Mouse (Mus musculus): ENCODE measurements around the gene Kirrel3. TPM values are rescaled to one million over a fixed set of nuclear protein-coding genes. Genes with fewer than 3 reads are reported as not detected.

Gene Kirrel3
- polyA plus RNA-seq, 1 experiment from 2014 or later = 2.2 TPM

DNA sequence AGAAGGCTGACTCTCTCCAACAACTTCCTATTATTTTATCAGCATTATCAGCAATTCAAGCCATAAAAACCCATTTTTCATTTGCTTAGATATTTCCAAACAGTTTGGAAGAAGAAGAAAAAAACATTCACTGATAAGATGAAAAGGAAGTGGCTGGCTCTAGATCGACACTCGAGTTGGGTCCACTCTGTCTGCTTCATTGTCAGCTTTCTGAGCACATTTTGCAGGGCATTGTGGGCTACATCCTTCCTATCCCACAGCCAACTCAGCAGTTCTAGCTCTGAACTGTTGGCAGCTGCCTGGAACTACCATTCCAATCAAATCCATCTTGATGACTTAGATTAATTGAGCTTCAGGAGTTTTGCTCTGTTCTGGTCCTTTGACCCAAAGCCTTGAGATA, 40.0 kb downstream of the Kirrel3 start:
- no peak overlapping the region for H3K4me3 ChIP-seq
- H3K4me1 ChIP-seq = 0 out of 2 replicates have a peak, but pooled peaks cover 5% of the 10 kb centered on the region
- no peaks in the 10 kb centered on the region for H3K9me3 ChIP-seq (replicated peaks)
- 80% methylated on average over 2 of the region's 2 CpGs for WGBS
- no peak for DNase-seq (ENCODE audit: low spot score)
- H3K27ac ChIP-seq = no peak overlapping the region
- no peaks in the 10 kb centered on the region for H3K36me3 ChIP-seq
- H3K27me3 ChIP-seq (ENCODE audit: low read depth, poor library complexity, severe bottlenecking) = no peaks in the 10 kb centered on the region

DNA sequence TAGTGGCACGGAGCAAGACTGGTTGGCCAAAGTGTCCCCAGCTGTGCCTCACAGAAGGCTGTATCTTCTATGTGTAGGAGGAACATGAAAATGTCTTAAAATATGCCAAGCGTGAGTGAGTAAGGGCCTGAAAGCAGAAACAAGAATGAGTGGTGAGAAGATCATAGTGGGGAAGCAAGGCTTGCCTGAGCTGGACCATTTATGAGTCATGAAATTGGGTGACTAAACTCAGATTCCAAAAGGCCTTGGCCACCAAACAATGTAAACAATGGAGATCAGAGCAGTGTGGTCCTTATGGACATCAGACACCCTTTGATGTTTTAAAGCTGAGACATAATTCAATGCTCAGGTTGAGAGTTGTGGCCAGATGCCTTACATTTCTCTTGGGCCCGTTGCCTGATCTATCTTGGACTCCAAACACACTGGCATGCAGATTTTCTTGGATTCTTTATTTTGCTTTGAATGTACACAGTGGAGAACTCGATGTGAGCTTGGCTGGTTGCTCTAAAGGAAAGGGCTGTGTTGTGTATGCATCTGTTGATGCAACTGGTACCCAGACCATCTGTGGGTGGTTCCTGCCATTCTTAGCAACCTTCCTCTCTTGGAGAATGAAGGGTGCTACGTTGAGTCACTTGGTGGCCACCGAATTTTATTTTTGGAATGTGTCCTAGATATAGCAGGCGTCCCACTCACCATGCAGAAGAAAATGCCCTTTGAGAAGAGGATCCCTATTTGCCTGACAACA, 53.1 kb downstream of the Kirrel3 start:
- Histone ChIP-seq H3K27me3 (ENCODE audit: low read depth, poor library complexity, severe bottlenecking) (no peaks in the 10 kb centered on the region), H3K4me1 (no peaks in the 10 kb centered on the region), H3K9me3 (replicated peaks) (no peaks in the 10 kb centered on the region), H3K4me3 (no peak overlapping the region), H3K27ac (no peak overlapping the region), H3K36me3 (no peaks in the 10 kb centered on the region)
- DNase-seq (ENCODE audit: low spot score) = no peak
- 83% methylated on average over 7 of the region's 7 CpGs for WGBS

DNA sequence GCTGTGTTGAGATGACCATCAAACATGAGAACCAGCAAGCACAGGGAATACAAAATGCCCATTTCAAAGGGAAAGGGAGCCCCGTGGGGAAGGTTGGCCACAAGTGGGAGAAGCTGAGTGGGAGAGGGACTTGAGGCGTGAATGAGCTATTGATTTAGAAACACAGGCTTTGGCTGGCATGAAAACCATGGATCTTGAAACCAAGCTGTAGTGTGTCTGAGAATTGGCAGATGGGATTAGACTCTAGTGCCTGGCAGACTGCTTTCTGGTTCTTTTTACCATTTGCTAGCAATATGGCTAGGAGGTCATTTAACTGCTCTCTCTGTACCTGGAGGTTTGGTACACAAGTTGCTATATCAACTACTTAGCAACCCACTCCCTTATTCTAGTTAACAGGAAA, 56.2 kb downstream of the Kirrel3 start:
- 91% methylated on average over 2 of the region's 2 CpGs for WGBS
- no peaks in the 10 kb centered on the region for H3K36me3 ChIP-seq
- H3K4me1 ChIP-seq = no peaks in the 10 kb centered on the region
- DNase-seq (ENCODE audit: low spot score) = no peak
- no peak overlapping the region for H3K4me3 ChIP-seq
- no peak overlapping the region for H3K27ac ChIP-seq
- no peaks in the 10 kb centered on the region for H3K9me3 ChIP-seq (replicated peaks)
- H3K27me3 ChIP-seq (ENCODE audit: low read depth, poor library complexity, severe bottlenecking) = no peaks in the 10 kb centered on the region

DNA sequence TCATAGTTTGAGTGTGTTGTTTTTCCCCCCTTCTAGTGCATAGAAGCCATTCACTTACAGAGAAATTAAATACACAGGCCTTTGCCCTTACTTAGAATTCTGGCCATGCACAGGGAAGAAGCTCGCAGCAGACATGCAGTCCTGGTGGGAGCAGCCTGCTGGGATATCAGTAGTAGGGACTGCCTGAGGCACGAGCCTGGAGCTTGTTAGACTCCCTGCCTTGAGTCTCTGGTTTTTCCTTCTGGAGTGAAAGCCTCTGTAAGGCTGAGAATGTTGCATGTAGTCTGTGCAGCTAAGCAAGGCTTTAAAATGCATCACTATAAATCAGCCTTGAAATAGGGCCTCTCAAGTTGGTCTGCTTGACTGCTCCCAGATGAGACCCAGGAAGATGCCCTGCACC, 70.0 kb downstream of the Kirrel3 start:
- WGBS = 55% methylated on average over 2 of the region's 2 CpGs
- DNase-seq (ENCODE audit: low spot score) = no peak
- Histone ChIP-seq H3K4me3 (no peak overlapping the region), H3K27me3 (ENCODE audit: low read depth, poor library complexity, severe bottlenecking) (no peaks in the 10 kb centered on the region), H3K36me3 (no peaks in the 10 kb centered on the region), H3K9me3 (replicated peaks) (no peaks in the 10 kb centered on the region), H3K4me1 (peaks cover 18% of the 10 kb centered on the region), H3K27ac (no peak overlapping the region)

DNA sequence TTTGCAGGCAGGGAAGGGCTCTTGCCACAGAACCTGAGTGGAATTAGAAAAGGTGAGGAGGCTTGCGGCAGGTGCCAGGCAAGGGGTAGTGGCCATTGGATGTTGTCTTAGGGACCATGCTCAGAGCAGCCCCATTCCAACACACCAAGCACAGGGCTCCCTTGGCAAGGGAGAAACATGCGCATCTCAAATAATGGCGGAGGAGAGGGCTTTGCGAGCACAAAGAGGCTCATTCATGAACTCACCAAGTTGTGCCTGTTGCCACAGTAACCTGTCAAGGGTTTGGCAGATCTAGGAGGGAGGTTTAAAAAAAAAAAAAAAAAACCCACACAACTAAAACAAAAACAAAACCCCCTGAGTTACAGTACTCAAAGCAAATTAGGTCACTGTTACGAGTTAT, 72.2 kb downstream of the Kirrel3 start:
- Histone ChIP-seq H3K27ac (peak overlapping the region; percentile 75; the same call in 1 of the 2 replicates), H3K9me3 (replicated peaks) (no peaks in the 10 kb centered on the region), H3K4me1 (peaks cover 18% of the 10 kb centered on the region), H3K4me3 (no peak overlapping the region), H3K36me3 (no peaks in the 10 kb centered on the region), H3K27me3 (ENCODE audit: low read depth, poor library complexity, severe bottlenecking) (no peaks in the 10 kb centered on the region)
- 78% methylated on average over 5 of the region's 5 CpGs for WGBS
- DNase-seq (ENCODE audit: low spot score) = no peak

DNA sequence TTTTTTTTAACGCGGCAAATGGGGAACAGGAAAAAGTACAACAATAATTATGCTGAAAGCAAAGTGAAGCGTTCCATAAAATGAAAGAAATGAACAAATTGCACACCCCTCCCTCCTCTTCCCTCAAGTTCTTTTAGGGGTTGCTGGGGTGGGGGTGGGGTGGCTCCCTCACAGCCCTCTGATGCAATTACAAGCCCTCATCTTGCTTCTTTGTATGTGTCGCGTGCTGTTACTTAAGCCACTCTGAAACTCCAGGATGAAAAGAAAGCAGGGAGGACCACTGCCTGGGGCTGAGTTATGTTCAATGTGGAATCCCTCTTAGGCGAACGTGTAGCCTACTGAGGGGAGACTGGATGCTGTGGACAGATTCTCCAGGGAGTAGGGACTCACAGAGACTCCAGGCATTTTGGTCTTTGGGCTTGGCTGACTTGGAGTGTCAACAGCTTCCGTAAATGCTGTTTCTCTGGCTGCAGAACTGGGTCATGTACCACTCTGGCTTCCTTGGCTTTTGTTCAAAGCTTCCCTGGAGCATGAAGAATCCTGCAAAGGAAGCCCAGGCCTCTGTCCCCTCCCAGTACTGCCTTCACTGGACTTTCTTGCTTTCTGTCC, 72.7 kb downstream of the Kirrel3 start:
- no peak for DNase-seq (ENCODE audit: low spot score)
- Histone ChIP-seq H3K36me3 (no peaks in the 10 kb centered on the region), H3K4me3 (no peak overlapping the region), H3K4me1 (peaks cover 18% of the 10 kb centered on the region), H3K9me3 (replicated peaks) (no peaks in the 10 kb centered on the region), H3K27me3 (ENCODE audit: low read depth, poor library complexity, severe bottlenecking) (no peaks in the 10 kb centered on the region), H3K27ac (peak overlapping the region; percentile 74; the same call in 1 of the 2 replicates)
- 64% methylated on average over 8 of the region's 8 CpGs for WGBS

DNA sequence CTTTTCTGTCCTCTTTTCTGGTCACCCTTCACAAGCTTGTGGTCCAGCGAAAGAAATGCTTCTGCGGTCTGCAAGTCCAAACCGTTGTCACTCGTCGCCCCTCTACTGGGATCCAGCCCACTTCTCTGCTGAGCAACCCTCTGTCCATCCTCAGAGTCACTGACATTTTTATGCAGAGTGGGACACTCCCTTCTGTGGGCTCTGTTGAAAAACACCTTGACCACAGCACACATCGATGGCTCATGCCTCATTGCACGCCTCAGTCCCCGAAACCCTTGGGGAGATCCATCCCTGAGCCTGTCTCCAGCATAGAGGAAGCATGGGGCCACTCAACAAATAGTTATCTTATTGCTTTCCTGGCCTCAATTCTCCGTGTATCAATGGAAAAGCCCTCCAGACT, 73.4 kb downstream of the Kirrel3 start:
- H3K27ac ChIP-seq = peak overlapping the region; percentile 74; the same call in 1 of the 2 replicates
- no peaks in the 10 kb centered on the region for H3K9me3 ChIP-seq (replicated peaks)
- peaks cover 18% of the 10 kb centered on the region for H3K4me1 ChIP-seq
- WGBS = 90% methylated on average over 9 of the region's 9 CpGs
- H3K4me3 ChIP-seq = no peak overlapping the region
- no peaks in the 10 kb centered on the region for H3K36me3 ChIP-seq
- H3K27me3 ChIP-seq (ENCODE audit: low read depth, poor library complexity, severe bottlenecking) = no peaks in the 10 kb centered on the region
- DNase-seq (ENCODE audit: low spot score) = no peak

DNA sequence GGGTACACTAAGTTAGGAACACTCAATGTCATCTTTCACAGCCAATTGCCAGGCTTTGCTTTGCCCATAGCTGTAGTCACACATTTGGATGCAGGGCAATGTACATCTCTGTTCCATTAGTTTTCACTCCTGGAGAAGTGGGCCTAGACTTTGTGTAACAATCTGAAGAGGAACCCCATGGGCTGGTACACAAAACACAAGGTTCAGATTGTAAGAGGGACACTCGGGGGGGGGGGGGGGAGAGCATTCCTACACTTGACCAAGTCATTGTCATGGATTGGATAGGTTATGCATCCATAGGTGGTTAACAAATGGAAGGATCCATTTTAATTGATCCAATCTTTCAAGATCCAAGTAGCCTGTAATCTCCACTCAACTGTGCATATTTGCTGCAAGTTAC, 75.6 kb downstream of the Kirrel3 start:
- DNase-seq (ENCODE audit: low spot score) = no peak
- Histone ChIP-seq H3K4me3 (no peak overlapping the region), H3K27ac (no peak overlapping the region), H3K9me3 (replicated peaks) (no peaks in the 10 kb centered on the region), H3K36me3 (no peaks in the 10 kb centered on the region), H3K27me3 (ENCODE audit: low read depth, poor library complexity, severe bottlenecking) (no peaks in the 10 kb centered on the region), H3K4me1 (peaks cover 18% of the 10 kb centered on the region)
- 72% methylated on average over 1 of the region's 1 CpGs for WGBS

DNA sequence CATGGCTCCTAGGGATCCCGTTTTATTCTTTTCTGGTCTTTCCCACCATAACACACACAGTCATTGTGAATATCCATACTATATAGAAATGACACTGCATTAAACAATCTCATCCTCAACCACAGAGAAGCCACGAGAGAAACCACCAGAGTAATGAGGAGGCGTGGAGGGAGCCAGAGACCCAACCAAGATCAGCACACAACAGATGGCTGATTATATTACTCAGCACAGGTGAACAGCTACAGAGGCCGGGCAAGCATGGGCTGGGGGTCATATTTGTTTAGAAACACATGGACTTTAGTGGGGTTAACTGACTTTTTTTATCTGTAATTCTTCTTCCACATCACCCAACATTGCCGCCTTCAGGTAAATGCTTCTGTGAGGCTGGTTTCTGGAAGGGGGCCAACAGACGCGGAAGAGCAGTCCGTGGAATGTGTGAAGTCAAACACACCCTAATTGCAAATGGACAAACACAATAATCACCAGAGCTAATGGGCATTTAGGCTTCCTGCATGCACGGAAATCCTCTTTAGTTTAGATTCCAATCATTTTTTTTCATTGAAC, 76.8 kb downstream of the Kirrel3 start:
- Histone ChIP-seq H3K9me3 (replicated peaks) (no peaks in the 10 kb centered on the region), H3K4me3 (no peak overlapping the region), H3K4me1 (peaks cover 16% of the 10 kb centered on the region), H3K27ac (no peak overlapping the region), H3K27me3 (ENCODE audit: low read depth, poor library complexity, severe bottlenecking) (no peaks in the 10 kb centered on the region), H3K36me3 (no peaks in the 10 kb centered on the region)
- DNase-seq (ENCODE audit: low spot score) = no peak
- WGBS = 91% methylated on average over 9 of the region's 9 CpGs

DNA sequence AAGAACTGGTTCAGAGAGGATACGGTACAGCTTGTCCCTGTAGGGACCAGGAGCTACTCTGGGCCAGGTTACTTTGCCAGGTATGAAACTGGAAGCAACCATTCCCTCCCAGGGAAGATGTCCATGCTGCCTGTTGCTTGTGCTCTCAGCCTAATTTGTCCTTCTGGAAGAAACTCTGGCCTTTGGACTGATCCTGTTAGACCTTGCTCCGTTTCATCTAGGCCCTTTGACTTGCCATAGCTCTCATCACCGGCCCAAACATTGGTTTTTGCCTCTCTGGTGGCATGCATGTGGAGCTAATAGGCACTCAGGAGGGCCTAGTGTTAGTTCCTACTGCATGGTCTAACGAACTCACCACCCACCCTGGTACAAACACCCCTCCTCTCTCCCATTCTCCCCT, 88.2 kb downstream of the Kirrel3 start:
- H3K36me3 ChIP-seq = no peaks in the 10 kb centered on the region
- no peaks in the 10 kb centered on the region for H3K9me3 ChIP-seq (replicated peaks)
- no peaks in the 10 kb centered on the region for H3K4me1 ChIP-seq
- no peaks in the 10 kb centered on the region for H3K27me3 ChIP-seq (ENCODE audit: low read depth, poor library complexity, severe bottlenecking)
- H3K27ac ChIP-seq = no peak overlapping the region
- no peak overlapping the region for H3K4me3 ChIP-seq
- 90% methylated on average over 4 of the region's 4 CpGs for WGBS
- no peak for DNase-seq (ENCODE audit: low spot score)

DNA sequence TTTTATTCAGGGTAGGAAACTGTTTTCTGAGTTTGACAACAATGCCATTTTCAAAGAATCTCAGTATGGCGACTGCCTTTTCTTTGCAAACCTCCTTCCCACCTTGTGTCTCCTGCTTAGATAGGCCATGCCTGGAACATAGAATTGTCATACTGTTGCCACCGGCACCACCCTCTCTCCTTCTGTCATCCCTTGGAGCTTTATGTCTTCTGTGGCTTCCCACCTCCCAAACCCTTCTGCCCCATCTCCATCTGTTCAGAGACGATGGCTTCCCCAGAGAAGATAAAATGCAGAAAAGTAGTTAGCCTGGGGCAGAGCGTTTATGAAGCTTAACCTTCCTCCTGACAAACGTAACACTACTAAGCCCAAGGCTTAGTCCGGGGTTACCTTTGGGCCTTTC, 88.9 kb downstream of the Kirrel3 start:
- no peak overlapping the region for H3K27ac ChIP-seq
- no peaks in the 10 kb centered on the region for H3K9me3 ChIP-seq (replicated peaks)
- no peak for DNase-seq (ENCODE audit: low spot score)
- H3K4me1 ChIP-seq = no peaks in the 10 kb centered on the region
- no peaks in the 10 kb centered on the region for H3K36me3 ChIP-seq
- H3K4me3 ChIP-seq = no peak overlapping the region
- H3K27me3 ChIP-seq (ENCODE audit: low read depth, poor library complexity, severe bottlenecking) = no peaks in the 10 kb centered on the region
- 91% methylated on average over 6 of the region's 6 CpGs for WGBS

DNA sequence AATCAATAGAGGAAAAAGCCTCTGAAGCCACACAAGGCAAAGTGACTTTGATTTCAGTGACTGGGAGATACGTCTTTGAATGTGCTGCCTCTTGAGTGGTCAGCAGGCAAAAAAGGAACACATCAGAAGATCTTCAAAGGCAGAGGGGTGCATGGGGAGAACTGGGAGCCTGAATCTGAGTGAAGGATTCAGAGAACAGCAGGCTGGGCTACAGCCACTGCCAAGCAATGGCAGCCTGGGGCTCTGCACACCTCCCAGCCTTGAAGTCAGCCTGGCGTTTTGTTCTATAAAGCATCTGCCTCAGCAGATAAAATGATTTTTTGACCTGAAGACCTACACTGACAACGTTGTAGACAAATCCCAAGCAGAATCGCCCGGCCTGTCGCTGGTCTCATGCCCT, 93.5 kb downstream of the Kirrel3 start:
- Histone ChIP-seq H3K4me3 (no peak overlapping the region), H3K27me3 (ENCODE audit: low read depth, poor library complexity, severe bottlenecking) (no peaks in the 10 kb centered on the region), H3K36me3 (no peaks in the 10 kb centered on the region), H3K27ac (no peak overlapping the region), H3K9me3 (replicated peaks) (no peaks in the 10 kb centered on the region), H3K4me1 (peaks cover 2% of the 10 kb centered on the region; the same call in 1 of the 2 replicates)
- no peak for DNase-seq (ENCODE audit: low spot score)
- 87% methylated on average over 6 of the region's 6 CpGs for WGBS

DNA sequence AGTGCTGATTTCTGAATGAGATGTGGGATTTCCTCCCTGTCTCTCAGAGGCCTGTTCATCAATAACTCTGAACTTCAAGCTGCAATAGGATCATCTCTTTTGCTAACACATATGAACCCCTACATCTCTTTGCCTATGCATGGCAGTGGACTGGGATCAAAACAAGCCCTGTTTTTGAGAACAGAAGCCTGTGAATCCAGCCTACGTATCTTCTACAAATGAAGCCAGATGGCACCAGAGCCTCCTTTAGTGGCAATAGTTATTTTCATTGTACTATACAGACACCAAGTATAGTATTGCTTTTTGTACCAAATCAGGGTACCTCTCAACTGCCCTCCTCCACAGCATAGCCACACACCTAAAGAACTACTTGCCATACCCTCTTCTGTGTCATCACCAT, 94.4 kb downstream of the Kirrel3 start:
- H3K4me1 ChIP-seq = peaks cover 2% of the 10 kb centered on the region; the same call in 1 of the 2 replicates
- H3K27ac ChIP-seq = no peak overlapping the region
- H3K36me3 ChIP-seq = no peaks in the 10 kb centered on the region
- no peaks in the 10 kb centered on the region for H3K9me3 ChIP-seq (replicated peaks)
- no peak overlapping the region for H3K4me3 ChIP-seq
- WGBS = 91% methylated on average over 1 of the region's 1 CpGs
- no peak for DNase-seq (ENCODE audit: low spot score)
- H3K27me3 ChIP-seq (ENCODE audit: low read depth, poor library complexity, severe bottlenecking) = no peaks in the 10 kb centered on the region
